Mouse (Mus musculus) hindbrain, postnatal 0 days (tissue): Measurements from ENCODE around the gene Rnf166. TPM values are rescaled to one million over a fixed set of nuclear protein-coding genes. Genes with fewer than 3 reads are reported as not detected.

Source experiments
- ATAC-seq: fragments of 200-750 bp; cut with Nextera tagmentation; 2 replicates; pipeline ENCODE4 v1.8.0; 2017; ENCODE audit warnings: mild to moderate bottlenecking, moderate TSS enrichment, moderate library complexity
- DNase-seq: peaks from one replicate; pipeline ENCODE4 v3.0.0-alpha.2; 2015; ENCODE audit warnings: low spot score
- H3K27ac ChIP-seq: fragments of 300-500 bp; sonication (generic); 2 replicates; pipeline ENCODE4 v1.5.1; 2014; ENCODE audit warnings: mild to moderate bottlenecking
- H3K27me3 ChIP-seq: fragments of 300-500 bp; sonication (generic); 2 replicates; pipeline ENCODE4 v1.6.1; 2014; ENCODE audit warnings: low read length, mixed read lengths; ENCODE audit not compliant: insufficient read depth
- H3K36me3 ChIP-seq: fragments of 300-500 bp; sonication (generic); 2 replicates; pipeline ENCODE4 v1.6.1; 2014; ENCODE audit warnings: low read length, mixed read lengths; ENCODE audit not compliant: insufficient read depth
- H3K4me1 ChIP-seq: fragments of 300-500 bp; sonication (generic); 2 replicates; pipeline ENCODE4 v1.6.1; 2014; ENCODE audit warnings: antibody characterized with exemption, low read length, mixed read lengths; ENCODE audit not compliant: insufficient read depth
- H3K4me2 ChIP-seq: fragments of 300-500 bp; sonication (generic); 2 replicates; pipeline ENCODE4 v1.6.1; 2014; ENCODE audit warnings: low read depth, mild to moderate bottlenecking, low read length, moderate library complexity, mixed read lengths
- H3K4me3 ChIP-seq: fragments of 300-500 bp; sonication (generic); 2 replicates; pipeline ENCODE4 v1.5.1; 2014; ENCODE audit warnings: low read length
- H3K9ac ChIP-seq: fragments of 300-500 bp; sonication (generic); replicated peaks from 2 replicates; pipeline ENCODE4 v1.6.1; 2014; ENCODE audit warnings: mild to moderate bottlenecking, low read length, moderate library complexity, mixed read lengths
- H3K9me3 ChIP-seq: fragments of 300-500 bp; sonication (generic); 2 replicates; pipeline ENCODE4 v1.6.1; 2016; ENCODE audit warnings: low read length, mixed read lengths
- CTCF ChIP-seq: IDR thresholded peaks from 2 replicates; pipeline ENCODE4 v1.5.1; 2016; ENCODE audit warnings: antibody characterized with exemption, control low read depth, low read depth
- WGBS: fragments of 180-500 bp; shearing (Covaris S2); extraction: QIAGEN DNeasy Blood & Tissue Kit; methylation state at CpG from one replicate; pipeline ENCODE4 v1.1.7; 2014; 5-methylcytosine and 5-hydroxymethylcytosine counted together
- polyA plus RNA-seq: library from polyadenylated mRNA; unstranded; fragments of >200 nt; fragmentation: Nextera tagmentation; extraction: Ambion mirVana; gene quantifications from 2 replicates; pipeline ENCODE4 v1.2.1, GENCODE M21; 2015
- total RNA-seq: library from RNA; depleted of rRNA; stranded (reverse); fragments of >200 nt; gene quantifications from 2 replicates; pipeline ENCODE4 v1.2.3, GENCODE M21; 2014

Gene Rnf166
- total and polyA plus RNA-seq, 2 experiments from 2014 or later, result 22.6 to 37.4 TPM

GRCm38 (mm10) chr8:122517541-122518190 lies 41.8 kb upstream of the Rnf166 start:
- H3K27ac ChIP-seq, result peak overlapping the region; percentile 41; the same call in 1 of the 2 replicates
- H3K4me1 ChIP-seq, result no peaks in the 10 kb centered on the region

GRCm38 (mm10) chr8:122515699-122516098 lies 39.8 kb upstream of the Rnf166 start:
- Histone ChIP-seq H3K9ac (no peak overlapping the region), H3K4me3 (no peak overlapping the region), H3K27me3 (no peaks in the 10 kb centered on the region), H3K4me2 (no peak overlapping the region), H3K9me3 (no peaks in the 10 kb centered on the region), H3K36me3 (no peaks in the 10 kb centered on the region), H3K4me1 (no peaks in the 10 kb centered on the region), H3K27ac (no peak overlapping the region)
- ATAC-seq (no peak), DNase-seq (no peak)
- 91% methylated on average over 14 of the region's 14 CpGs for WGBS
- no peak for TF ChIP-seq CTCF

More at GRCm38 (mm10) chr8:122517541-122518190, 41.8 kb upstream of the Rnf166 start:
- DNase-seq (no peak), ATAC-seq (no peak)
- H3K4me3 ChIP-seq, result no peak overlapping the region
- no peak overlapping the region for H3K9ac ChIP-seq
- no peak for TF ChIP-seq CTCF
- H3K27me3 ChIP-seq, result no peaks in the 10 kb centered on the region
- no peaks in the 10 kb centered on the region for H3K9me3 ChIP-seq
- H3K4me2 ChIP-seq, result no peak overlapping the region
- WGBS, result 35% methylated on average over 6 of the region's 6 CpGs
- H3K36me3 ChIP-seq, result no peaks in the 10 kb centered on the region

- Histone ChIP-seq H3K27me3 (no peaks in the 10 kb centered on the region), H3K9ac (no peak overlapping the region), H3K9me3 (no peaks in the 10 kb centered on the region), H3K36me3 (no peaks in the 10 kb centered on the region), H3K4me2 (no peak overlapping the region), H3K4me3 (no peak overlapping the region), H3K27ac (no peak overlapping the region), H3K4me1 (no peaks in the 10 kb centered on the region)
- ATAC-seq (no peak), DNase-seq (no peak)
- WGBS, result 77% methylated on average over 7 of the region's 7 CpGs
- no peak for TF ChIP-seq CTCF
These were observed 36.5 kb upstream of the Rnf166 start for GRCm38 (mm10) chr8:122512392-122512791.

GRCm38 (mm10) chr8:122511552-122511951 lies 35.7 kb upstream of the Rnf166 start:
- 66% methylated on average over 16 of the region's 16 CpGs for WGBS
- Histone ChIP-seq H3K27ac (no peak overlapping the region), H3K4me1 (no peaks in the 10 kb centered on the region), H3K4me3 (no peak overlapping the region), H3K9ac (no peak overlapping the region), H3K27me3 (no peaks in the 10 kb centered on the region), H3K9me3 (no peaks in the 10 kb centered on the region), H3K4me2 (no peak overlapping the region), H3K36me3 (no peaks in the 10 kb centered on the region)
- DNase-seq, result no peak
- TF ChIP-seq CTCF, result no peak
- no peak for ATAC-seq

GRCm38 (mm10) chr8:122500856-122501255 lies 25.0 kb upstream of the Rnf166 start:
- Histone ChIP-seq H3K4me3 (no peak overlapping the region), H3K27ac (no peak overlapping the region), H3K4me1 (no peaks in the 10 kb centered on the region), H3K4me2 (no peak overlapping the region), H3K27me3 (no peaks in the 10 kb centered on the region), H3K36me3 (no peaks in the 10 kb centered on the region), H3K9ac (no peak overlapping the region), H3K9me3 (no peaks in the 10 kb centered on the region)
- 35% methylated on average over 10 of the region's 10 CpGs for WGBS
- peak; percentile 89 for DNase-seq
- TF ChIP-seq CTCF, result peak; percentile 94
- ATAC-seq, result peak; percentile 34; the same call in 1 of the 2 replicates

- TF ChIP-seq CTCF, result peak; percentile 46
- no peaks in the 10 kb centered on the region for H3K27me3 ChIP-seq
- no peak overlapping the region for H3K4me2 ChIP-seq
- H3K4me1 ChIP-seq, result no peaks in the 10 kb centered on the region
- no peak for DNase-seq
- no peak overlapping the region for H3K27ac ChIP-seq
- H3K4me3 ChIP-seq, result no peak overlapping the region
- H3K9me3 ChIP-seq, result no peaks in the 10 kb centered on the region
- H3K9ac ChIP-seq, result no peak overlapping the region
- ATAC-seq, result no peak
- H3K36me3 ChIP-seq, result no peaks in the 10 kb centered on the region
- WGBS, result 67% methylated on average over 17 of the region's 17 CpGs
These were observed 22.0 kb upstream of the Rnf166 start for GRCm38 (mm10) chr8:122497912-122498311.

GRCm38 (mm10) chr8:122497016-122497734 lies 21.3 kb upstream of the Rnf166 start:
- no peak for TF ChIP-seq CTCF
- H3K4me2 ChIP-seq, result no peak overlapping the region
- WGBS, result 80% methylated on average over 12 of the region's 12 CpGs
- no peaks in the 10 kb centered on the region for H3K9me3 ChIP-seq
- no peak overlapping the region for H3K27ac ChIP-seq
- H3K27me3 ChIP-seq, result no peaks in the 10 kb centered on the region
- H3K4me3 ChIP-seq, result no peak overlapping the region
- H3K4me1 ChIP-seq, result no peaks in the 10 kb centered on the region
- DNase-seq (no peak), ATAC-seq (no peak)
- no peaks in the 10 kb centered on the region for H3K36me3 ChIP-seq
- no peak overlapping the region for H3K9ac ChIP-seq
